Mouse (Mus musculus) R1 (cell line): ENCODE data around the gene Itpr3.
A peak's percentile ranks its signal among the peaks of the same experiment; 100 is the strongest.

ENCODE experiments used
- DNase-seq: peaks from one replicate; pipeline ENCODE4 v3.0.0-alpha.2; 2018; ENCODE audit warnings: low read depth, low spot score

The Itpr3 gene

DNA sequence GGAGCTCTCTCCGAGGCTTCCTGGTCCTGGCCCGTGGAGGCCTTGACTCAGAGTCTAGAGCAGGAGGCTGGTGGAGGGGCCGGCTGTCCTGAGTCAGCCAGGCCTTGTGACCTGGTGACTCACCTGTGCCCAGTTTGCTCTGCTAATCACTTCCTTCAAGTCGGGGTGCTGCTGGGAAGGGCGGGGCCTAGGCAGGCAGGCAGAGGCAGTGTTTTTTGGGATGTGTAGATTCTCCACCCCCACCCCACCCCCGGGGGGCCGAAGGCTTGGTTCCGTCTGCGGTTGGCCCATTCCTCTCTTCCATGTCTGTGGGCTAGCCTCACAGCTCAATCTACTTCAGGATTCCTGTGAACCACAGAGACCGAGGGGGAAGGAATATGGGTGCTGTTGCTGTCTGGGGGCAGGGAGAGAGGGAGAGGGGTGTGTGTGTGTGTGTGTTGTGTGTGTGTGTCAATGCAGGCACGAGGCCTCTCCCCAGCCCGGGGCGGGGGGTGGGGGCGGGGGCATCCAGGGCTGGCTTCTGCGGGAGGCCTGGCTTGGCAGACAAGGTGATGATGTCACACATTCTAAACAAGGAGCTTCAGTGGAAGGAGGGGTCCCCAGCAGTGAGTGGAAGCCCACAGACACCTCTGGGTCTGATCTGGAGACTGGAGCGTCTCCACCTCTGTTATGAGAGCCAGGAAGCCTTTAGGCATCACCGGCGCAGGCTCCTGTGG, 18.6 kb upstream of the Itpr3 start:
- peak; percentile 91 for DNase-seq

DNA sequence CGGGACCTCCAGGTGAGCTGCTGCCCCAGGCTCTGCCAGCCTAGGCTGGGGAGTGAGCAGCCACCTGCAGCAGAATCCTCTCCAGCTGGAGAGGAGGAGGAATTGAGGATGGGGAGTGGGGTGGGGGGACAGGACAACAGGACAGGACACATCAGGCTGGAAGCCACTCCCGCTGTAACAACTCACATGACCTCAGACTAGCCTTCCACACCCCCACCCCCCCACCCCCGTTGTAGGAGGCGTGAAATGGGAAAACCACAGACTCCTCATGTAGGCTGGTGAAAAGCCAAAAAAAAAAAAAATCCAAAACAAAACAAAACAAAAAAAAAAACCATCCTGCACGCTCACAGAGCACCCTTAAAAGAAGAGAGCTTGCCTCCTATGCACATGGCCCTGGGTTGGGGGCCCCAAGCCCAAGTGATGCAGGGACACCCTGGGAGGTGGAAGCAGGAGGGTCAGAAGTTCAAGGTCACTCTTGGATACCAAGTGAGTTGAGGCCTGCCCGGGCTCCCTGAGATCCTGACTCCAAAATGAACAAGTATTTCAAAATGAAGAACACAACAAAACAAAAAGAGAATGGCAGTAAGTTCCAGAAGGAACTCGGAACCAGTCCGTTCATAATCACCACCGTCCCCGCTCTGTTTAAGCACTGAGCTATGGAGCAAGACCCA, 17.5 kb upstream of the Itpr3 start:
- DNase-seq: peak; percentile 93

DNA sequence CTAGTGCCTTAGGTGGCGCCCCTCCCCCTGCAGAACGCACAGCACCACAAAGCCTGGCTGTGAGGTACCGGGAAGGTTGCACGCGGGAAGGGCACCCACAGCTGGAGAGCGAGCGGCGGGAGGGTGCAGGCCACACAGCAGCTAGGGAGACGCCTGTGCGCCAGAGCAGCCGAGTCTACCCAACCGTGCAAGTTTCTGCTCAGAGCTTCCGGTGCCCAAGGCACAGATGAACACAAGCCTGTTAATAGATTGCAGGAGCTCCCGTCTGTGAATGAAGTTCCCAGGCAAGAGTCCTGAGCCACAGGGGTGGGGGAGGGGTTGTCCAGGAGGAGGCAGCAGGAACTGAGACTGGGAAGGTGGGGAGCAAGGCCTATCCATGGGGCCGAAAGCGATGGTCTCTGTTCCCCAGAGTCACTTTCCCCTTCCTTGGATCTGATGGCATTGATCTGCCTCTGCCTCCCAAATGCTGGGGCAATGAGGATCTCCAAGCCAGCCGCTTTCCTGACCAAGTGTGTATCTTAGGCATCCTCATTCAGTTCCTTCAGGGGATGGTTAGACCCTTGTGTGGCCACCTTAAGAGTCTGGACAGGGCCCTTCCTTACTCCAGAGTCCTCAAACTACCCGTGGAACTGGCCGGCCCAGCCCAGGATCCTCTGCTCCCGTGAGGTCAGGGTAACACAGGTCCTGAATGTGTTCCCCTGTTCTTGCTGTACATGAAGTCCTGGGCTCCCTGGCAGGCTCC, 16.6 kb upstream of the Itpr3 start:
- peak; percentile 95 for DNase-seq

DNA sequence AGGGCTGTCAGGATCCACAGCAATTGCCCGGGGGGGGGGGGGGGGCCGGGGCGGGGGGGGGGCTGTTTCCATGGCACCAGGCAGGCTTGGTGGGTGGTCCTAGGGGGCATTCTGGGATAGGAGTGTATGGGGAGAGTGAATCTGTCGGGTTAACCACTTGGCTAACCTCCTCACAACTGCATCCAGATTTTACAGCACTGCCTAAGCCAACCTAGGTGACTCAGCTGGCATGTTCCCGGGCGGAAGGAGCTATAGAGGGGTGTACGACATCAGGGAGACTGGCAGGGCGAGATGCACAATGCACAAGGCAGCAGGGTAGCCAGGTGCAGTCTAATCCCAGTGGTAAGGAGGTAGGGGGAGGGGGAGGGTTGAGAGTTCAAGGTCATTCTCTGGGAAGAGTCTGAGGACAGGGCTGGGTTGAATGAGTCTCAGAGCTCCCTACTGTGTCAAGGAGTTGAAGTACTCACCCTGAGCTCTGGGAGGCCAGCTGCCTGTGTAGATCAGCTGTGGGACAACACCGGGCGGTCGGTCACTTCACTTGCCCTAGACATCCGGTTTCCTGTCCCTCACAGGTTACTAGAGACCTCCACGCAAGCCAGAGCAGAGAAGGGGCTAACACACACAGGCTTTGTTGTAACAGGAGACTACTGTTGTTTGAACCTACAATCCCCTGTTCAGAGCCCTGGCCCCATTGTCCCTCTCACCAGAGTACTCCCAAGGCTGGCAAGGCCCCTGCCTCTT, 15.9 kb upstream of the Itpr3 start:
- DNase-seq: peak; percentile 99

DNA sequence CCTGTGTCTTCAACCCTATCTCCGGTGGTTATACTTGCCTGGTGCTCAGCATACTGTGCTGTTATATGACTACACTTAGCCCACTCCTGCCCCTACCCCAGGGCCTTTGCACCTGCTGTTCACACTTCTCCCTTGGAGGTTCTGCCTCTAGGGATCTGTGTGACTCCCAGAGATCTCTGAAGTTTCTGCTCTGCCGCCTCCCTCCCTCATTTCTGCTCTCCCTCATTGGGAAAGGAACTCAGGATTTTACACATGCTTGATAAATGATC, 15.4 kb upstream of the Itpr3 start:
- DNase-seq: no peak

DNA sequence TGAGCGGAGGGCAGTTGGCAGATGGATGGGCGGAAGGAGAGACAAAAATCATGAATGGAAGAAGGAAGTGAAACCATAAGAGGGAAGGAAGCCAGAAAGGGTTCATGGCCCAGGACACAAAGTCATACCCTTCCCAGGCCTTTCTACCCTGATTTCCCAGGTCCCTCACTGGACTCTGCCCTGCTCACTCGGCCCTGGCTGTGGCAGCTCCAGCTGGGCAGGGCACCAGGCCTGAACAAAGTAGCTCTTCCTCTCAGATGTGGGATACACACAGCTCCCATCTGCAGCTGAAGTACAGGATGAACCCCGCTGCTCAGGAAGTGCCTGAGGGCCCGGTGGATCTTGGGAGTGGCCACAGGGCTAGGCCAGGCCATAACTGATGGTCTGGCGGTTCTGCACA, 14.3 kb upstream of the Itpr3 start:
- DNase-seq: peak; percentile 80

DNA sequence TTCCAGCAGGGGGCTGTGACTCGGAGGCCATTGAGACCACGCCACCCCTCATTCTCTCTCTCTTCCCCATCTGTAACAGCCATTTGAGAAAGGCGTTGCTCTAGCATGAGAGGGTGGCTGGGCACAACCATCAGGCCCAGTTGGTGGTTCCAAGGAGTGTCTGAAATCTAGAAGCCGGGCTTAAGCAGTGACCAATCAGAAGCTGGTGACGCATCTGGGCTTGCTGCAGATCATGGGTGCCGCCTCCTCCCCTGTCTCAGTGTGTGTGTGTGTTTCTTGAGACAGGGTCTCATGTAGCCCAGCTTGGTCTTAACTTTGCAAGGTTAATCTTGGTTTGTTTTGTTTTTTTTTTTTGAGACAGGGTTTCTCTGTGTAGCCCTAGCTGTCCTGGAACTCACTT, 11.9 kb upstream of the Itpr3 start:
- peak; percentile 61 for DNase-seq

DNA sequence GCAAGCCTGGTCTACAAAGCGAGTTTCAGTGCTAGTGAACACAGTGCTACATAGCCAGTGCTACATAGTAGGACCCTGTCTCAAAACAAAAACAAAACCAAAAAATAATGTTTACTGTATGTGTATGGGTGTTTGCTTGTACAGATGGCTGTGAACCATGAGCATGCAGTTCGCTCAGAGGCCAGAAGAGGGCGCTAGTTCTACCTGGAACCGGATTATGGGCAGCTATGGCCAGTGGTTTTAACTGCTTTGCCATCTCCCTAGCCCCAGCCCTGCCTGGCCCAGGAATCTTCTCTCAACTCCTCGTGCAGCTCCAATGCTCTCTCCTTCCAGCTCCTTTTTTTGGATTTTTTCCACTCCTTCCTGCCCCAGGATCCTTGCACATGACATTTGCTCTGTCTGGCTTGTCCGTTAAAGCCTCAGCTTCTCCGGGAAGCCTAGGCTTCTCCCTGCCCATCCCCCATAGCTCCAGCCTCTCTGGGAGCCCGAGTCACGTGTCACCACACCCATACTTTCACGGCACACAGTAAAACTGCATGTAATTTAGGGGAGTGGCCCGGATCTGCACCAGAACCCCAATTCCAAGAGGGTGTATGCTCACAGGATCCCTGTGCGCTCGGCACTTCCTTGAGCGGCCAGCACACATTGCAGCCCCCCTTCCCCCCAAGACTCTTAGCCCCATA, 9.2 kb upstream of the Itpr3 start:
- DNase-seq: peak; percentile 96

DNA sequence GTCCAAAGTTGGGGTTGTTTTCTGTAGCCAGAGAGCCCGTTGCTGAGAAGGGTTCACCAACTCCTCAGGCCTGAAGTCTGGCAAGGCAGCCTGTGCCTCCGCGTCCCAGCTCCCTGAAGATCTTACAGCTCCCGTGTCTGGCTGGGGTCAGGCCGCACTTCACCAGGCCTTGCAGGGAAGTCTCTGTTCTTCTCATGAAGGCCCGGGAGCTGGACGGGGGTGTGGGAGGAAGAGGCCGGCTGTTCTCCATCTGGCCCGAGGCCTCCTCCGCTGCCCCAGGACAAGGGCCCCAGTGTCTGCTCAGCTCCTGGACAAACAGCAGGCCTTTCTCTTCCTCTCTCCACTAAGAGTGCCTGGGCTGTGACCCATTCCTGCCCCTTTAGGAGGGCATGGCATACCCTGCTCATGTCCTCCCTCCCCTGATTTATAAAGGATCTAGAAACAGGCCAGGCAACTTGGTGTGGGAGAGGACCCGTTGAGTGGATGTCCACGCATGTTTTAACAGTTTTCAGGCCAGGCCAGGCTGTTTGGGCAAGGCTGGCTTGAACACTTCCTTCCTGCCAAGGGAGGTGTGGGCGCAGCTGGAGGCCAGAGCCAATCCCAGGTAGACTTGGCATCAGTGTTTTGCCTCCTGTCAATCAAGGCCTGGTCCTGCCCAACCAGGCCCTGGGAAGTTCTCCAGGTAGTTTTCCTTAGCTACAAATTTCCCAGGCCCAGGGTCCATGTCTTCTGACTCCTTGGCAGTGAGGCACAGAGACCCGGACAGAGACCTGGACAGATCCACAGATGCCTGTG, 8.5 kb upstream of the Itpr3 start:
- no peak for DNase-seq

DNA sequence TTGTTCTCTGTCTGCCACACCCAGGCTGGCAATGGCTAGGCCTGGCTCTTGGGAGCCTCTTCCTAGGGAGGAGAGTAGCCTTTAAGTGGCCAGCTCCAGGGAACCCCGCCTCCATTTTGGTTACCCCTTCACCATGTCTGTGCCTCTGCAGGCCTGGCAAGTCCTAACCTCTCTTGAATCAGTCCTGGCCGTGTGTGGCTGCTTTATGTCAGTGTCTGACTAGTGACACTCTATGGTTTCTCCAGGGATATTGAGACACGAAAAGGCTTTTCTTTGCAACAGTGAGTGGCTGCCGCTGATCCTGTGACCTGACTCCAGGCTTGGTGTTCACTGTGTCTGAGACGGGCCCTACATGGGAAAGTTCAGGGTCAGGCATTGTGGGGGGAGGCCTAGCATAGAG, 6.3 kb upstream of the Itpr3 start:
- DNase-seq: no peak

DNA sequence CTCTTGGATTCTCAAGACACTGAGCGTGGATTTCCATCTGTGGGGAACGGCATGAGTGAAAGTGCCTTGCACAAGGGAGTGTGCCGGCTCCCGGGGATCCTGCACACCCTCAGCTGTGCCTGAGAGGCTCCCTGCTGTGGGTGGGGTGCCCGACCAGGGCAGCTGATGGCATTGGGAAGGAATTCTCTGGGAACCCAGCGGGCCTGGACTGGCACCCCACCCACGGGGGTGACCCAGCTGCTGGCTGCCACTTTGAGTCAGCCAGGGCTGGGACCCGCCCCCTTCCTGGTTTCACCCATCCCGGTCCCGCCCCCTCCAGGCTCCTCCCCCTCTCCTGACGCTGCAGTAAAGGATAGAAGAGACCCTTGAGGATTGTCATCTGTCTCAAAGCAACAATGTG, 5.6 kb upstream of the Itpr3 start:
- DNase-seq: peak; percentile 82

DNA sequence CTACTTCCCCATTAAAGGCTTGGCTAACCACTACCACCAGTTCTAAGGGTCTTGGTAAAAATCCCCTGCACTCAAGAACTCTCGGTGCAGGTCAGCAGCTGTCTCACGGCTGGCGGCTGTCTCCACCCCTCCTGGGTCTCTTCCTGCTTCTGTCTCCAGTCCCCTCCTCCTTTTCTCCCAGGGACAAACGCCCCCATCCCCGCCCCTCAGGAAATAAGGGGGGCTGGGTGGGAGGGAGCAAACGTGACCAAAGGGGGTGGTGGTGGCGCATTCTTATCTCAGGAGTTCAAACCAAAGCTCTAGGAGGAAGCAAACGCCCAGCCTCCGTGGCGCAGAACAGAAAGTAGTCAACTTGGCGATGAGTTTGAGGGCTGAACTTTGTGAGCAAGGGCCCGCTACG, 934 bp upstream of the Itpr3 start:
- DNase-seq: peak; percentile 98

DNA sequence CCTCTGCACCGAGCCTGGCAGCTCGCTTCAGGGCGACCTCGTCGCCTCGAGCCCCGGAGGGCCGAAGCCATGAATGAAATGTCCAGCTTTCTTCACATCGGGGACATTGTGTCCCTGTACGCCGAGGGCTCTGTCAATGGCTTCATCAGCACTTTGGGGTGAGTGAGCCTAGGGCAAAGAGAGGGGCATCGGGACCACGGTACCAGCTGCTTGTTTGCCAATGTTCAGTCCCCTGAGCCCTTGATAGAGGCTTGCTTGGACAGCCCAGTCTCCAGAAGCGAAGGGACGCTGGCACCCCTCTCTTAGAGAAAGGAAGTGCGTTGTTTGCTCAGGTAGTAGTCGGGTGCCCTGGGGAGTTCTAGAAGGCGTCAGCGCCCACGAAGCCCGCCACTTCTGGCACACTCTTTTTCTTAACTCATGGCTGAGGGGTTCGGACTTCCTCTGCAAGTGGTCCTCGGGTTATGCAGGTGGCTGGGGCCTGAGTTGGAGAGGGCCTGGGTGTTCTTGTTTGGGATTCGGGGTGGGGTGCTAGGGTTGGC, 482 bp downstream of the Itpr3 start:
- DNase-seq: no peak

DNA sequence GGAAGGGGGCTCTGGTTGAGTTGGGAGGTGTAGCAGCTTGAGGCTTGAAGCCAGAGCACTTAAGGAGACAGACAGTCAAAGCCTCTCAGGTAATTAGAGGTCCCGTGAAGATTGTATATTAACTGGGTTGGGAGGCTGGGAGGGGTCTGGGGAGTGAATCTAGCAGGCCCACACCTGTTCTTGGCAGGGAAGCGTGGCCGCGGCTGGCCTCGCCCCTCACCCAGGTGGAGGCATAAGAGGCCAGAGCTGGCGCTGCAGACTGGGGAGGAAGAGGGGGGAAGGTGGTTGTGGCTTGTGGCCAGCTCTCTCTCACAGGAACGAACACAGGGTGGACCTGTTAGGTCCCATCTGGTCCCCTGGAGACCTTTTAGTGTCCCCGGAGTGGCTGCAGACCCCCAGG, 3.6 kb downstream of the Itpr3 start:
- no peak for DNase-seq

DNA sequence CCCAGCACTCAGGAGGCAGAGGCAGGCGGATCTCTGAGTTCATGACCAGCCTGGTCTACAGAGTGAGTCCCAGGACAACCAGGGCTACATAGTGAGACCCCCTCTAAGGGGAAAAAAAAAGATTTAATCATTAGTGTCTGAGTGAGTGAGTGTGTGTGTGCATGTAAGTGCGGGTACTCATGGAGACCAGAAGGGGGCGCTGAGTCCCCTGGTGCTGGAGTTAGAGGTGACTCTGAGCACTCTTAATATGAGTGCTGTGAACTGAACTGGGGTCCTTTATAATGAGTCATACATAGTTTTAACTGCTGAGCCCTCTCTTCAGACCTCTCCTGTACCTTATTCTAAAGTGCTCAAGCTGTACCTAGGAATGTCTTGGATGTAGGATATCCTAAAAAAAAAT, 4.6 kb downstream of the Itpr3 start:
- DNase-seq: peak; percentile 65

DNA sequence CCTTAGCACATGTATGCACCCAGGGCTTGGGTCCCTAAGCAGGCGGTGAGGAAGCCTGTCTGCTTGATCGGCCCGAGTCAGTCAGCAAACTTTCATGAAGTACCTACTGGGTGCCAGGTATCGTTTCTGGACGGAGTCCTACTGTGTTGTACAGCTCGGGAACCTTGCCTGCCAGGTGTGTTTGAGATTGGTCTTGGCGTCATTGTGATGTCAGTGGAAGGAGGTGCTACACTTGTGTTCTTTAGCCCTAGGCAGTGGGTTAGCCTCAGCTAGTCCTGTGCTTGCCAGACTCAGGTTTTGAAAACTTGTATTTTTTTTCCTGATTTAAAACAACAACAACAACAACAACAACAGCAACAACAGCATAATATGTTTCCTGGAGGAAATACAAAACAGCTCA, 5.6 kb downstream of the Itpr3 start:
- peak; percentile 52 for DNase-seq

DNA sequence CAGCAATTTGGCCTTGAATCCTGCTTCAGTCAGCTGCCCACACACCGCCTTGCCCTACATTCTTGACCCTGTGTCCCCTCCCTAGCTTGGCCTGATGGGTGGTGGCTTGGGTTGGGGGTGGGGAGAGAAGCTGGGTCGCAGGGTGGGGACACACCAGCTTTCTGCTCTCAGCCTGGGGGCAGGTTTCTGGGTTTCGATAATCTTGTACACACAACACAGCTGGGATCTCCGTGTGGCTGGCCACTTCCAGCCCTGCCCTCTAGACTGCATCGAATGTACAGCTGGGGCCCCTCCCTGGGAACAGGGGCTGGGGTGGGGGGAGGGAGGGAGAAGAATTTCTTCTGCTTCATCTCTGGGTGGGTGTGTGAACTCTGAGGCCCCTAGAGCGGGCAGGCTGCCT, 6.6 kb downstream of the Itpr3 start:
- no peak for DNase-seq

DNA sequence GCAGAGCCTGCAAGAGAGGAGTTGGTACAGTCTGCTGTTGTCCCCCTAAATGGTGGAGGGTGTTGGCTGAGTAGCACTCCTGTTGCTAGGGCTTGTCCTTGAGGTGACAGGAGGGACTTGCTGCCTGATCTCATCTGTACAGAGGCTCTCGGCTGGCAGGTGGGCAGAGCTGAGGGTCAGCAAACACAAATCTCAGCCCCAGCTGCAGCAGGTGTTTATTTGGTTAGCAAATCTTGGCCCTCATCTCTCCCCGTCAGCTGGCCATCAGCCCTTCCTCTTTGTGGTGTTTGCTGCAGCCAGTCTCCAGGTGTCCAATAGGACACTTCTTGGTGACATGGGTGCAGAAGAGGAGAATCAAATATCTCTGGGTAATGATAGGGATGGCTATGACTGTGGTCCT, 7.1 kb downstream of the Itpr3 start:
- DNase-seq: no peak

DNA sequence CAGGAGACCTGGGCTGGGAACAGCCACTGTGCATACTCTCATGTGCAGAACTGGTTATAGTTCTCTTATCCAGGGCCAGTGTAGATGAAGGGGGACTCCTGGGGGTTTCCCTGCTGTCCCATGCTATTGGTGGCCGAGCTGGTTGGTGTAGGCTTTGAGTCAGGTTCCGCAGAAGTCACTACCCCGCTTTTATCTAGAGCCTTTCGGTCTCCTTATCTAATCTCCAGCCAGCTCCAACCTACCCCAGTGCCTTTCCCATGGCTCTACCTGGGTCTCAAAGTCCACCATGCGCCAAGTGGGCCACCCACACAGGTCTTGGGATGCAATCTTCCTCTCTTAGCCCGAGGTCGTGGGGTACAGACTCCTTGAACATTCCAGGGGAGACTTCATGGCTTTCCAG, 9.0 kb downstream of the Itpr3 start:
- no peak for DNase-seq

DNA sequence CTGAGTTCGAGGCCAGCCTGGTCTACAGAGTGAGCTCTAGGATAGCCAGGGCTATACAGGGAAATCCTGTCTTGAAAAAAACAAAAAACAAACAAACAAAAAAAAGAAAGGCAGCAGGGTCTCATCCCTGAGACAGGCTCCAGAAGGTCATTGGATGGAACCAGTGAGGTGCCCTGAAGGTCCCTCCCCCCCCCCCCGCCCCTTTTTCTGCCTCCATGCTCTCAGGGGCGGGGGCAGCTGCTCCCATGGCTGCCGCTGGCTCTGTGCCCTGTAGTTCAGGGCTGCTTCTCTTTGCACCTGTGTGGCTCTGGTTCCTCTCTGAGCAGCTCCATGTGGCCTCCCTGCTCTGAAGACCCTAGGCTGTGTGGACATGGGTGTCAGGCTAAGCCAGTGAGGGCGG, 12.0 kb downstream of the Itpr3 start:
- peak; percentile 74 for DNase-seq

DNA sequence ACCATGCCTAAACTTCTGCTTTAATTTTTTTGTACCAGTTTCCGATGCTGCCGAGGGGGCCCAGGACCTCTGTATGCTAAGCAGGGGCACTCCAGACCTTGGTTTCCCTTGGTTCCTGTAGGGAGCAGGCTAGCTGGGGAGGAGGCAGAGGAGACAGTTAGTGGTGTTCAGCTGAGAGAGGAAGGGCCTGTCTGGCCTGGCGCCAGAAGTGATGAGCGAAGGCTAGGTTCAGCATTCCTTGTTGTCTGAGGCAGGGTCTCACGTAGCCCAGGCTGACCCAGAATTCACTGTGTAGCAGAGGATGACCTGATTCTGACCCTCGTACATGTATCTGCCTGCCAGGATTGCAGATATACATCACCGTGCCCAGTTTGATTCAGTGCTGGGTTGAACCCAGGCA, 13.8 kb downstream of the Itpr3 start:
- DNase-seq: no peak
